Mouse (Mus musculus): ENCODE measurements around the gene Gm9821.

The Gm9821 gene

DNA sequence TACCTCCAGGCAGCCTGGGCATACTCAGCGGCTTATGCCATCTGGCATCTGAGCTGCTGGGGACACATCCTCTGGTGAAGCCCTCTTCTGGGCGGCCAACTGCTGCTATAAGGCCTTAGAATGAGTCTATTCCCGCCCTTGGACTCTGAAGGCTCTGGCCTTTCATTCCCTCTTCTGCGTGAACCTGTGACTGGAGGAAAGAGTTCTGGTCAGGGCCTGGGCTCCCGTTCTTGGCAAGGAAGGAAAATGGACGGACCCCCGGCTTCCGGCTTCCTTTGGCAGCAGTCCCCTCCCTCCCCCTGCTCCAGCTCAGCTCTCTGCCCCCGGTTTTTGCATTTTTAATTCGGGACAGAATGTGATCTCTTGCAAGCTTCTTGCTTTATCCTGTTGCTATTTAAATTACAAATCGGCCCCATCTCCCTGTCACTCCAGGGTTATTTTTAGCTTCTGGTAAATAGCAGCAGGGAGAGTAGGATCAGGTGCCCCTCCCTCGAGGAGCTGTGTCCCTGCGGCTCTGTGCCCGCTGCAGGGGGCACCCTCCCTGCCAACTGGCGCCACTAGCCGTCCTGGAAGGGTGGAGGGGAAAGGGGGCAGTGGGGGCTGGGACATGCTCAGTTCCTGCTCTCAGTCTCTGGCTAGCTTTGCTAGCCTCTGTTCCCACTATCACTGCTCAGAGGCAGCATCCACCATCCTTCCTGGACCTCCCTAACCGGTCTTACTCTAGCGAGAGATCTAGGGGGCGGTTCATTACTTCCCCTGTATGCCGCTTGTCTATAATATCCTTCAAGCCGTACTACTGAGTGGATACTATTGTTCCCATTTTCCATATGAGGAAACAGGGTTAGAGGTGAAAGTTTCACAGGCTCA is 26.0 kb downstream of the Gm9821 start:
- no peak for DNase-seq (ENCODE audit: low spot score)

DNA sequence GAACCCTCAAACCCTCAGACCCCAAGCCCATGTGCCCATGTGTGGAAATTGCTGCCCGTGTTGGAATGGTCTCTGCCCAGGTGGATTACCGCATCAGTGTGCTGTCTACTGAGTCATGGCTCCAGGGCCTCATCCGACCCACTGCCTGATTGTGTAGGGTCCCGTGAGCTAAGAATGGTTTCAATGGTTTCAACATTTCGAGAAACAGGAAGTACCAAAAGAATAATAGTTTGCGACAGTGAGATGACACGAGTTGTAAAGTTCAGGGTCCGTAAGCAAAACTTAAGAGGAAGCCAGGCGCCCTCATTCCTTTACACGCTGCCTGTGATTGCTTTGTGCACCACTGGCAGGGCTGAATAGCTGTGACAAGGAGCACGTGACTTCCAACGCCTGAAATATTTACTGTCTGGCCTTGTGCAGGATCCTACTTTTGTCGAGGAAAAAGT is 26.6 kb downstream of the Gm9821 start:
- DNase-seq (ENCODE audit: low spot score): no peak

- DNase-seq (ENCODE audit: low spot score): no peak
These were observed 28.1 kb downstream of the Gm9821 start for GRCm38 (mm10) chr2:91973416-91974135.

GRCm38 (mm10) chr2:91975581-91976541 is 30.4 kb downstream of the Gm9821 start, which contains the start of gene Dgkz:
TSS of gene Dgkz (minus strand) at chr2:91975864.
- DNase-seq (ENCODE audit: low spot score): no peak

- no peak for DNase-seq (ENCODE audit: low spot score)
These were observed 32.5 kb downstream of the Gm9821 start for GRCm38 (mm10) chr2:91977960-91978359.

GRCm38 (mm10) chr2:91978547-91978946 is 33.0 kb downstream of the Gm9821 start:
- no peak for DNase-seq (ENCODE audit: low spot score)

- no peak for DNase-seq (ENCODE audit: low spot score)
These were observed 34.7 kb downstream of the Gm9821 start for GRCm38 (mm10) chr2:91980245-91980644.

DNA sequence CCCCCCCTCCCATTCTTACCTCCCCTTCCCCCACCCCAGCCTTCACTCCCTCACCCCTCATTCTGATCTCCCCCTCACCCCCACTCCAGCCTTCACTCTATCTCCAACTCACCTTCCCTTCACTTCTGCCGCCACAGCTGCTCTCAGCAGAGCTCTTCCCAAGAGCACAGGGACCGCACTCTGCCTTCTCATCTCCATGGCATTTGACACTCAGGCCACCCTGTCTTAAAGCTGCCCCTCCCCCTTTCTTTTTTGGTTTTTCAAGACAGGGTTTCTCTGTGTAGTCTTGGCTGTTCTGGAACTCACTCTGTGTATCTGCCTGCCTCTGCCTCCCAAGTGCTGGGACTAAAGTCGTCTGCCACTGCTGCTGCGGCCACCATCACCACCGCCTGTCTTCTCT is 35.3 kb downstream of the Gm9821 start:
- no peak for DNase-seq (ENCODE audit: low spot score)

- DNase-seq (ENCODE audit: low spot score): no peak
These were observed 38.9 kb downstream of the Gm9821 start for GRCm38 (mm10) chr2:91984439-91984838.

DNA sequence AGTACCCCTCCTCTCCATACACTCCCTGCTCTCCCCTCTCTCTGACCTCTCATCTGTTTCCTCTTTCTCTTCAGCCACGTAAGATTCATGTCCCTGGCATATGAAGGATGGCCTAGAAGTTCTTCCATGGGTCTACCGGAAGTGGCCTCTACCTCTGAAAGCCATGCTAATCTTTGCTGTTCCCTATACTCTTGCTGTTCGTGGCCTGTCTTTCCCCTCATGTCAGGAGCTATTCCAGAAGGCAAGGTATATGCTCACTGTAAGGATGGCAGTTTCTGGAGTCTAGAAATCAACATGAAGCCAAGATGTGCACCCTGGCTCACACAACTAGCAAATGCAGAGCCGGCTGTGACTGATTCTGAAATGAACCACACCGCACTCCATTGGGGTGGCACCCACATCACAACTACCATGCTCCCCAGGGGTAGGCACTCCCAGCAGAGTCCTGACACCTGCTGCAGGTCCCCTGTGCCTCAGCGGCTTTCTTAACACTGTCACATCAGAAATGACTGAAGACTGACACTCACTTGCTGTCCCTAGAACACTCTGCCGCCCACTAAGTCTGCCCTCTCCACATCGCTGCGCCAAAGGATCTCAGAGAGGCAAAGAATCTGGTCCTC is 39.5 kb downstream of the Gm9821 start:
- DNase-seq (ENCODE audit: low spot score): no peak

DNA sequence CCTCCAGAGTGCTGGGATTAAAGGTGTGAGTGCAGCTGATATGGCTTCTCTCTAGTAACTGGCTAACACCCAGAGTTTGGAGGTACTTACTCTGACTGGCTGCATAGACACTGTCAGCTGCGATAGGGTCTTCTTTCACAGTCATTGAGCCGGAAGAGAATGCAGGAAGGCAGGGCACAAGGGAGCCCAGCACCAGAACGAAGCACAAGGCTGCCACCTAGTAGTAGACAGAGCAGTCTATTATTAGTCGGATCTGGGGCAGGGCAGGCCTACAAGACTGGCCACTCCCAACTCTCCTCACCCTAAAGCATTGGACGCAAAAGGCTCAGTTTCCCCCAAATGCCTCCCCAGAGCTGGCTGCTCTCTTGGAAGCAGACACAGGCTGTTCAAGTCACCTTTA is 40.6 kb downstream of the Gm9821 start:
- no peak for DNase-seq (ENCODE audit: low spot score)

- DNase-seq (ENCODE audit: low spot score): peak; percentile 85
These were observed 42.0 kb downstream of the Gm9821 start for GRCm38 (mm10) chr2:91987542-91987941.

- no peak for DNase-seq (ENCODE audit: low spot score)
These were observed 44.2 kb downstream of the Gm9821 start for GRCm38 (mm10) chr2:91989750-91990149.

DNA sequence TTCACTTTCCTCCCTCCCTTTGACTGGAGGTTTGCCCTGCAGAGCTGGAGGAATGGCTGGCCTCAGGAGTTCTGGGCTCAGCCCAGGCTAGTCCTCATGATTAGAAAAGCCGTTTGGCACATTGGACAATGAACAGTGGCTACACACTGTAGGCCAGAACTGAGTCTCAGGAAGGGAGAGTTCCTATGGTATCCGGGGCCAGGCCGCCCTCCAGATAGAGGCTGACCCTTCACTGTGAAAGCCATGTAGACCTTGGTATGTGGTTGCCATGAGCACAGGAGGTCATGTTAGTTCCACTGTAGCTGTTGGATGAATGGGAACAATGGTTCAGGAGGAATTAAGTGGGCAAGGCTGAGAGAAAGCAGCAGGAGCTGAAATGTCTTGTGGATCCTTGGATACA is 47.9 kb downstream of the Gm9821 start:
- DNase-seq (ENCODE audit: low spot score): no peak

DNA sequence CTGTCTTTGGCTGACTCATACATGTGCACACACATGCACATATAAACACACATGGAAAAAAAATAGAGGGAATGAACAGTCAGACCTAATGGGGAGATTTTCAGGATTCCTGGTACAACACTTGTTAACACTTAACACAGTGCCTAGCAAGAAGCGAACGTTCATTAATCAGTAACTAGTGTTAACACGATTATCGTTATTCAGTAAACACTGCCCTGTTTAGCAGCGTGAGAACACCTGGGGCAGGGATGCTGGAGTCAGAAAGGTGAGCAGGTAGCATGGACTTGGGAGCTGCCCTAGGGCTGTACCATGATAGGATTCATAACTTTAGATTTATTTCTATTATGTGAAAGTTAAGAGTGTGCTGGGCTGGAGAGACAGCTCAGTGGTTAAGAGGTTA is 50.5 kb downstream of the Gm9821 start:
- no peak for DNase-seq (ENCODE audit: low spot score)
